Mouse (Mus musculus): ENCODE results near the gene Gnb3.

Gnb3 gene

DNA sequence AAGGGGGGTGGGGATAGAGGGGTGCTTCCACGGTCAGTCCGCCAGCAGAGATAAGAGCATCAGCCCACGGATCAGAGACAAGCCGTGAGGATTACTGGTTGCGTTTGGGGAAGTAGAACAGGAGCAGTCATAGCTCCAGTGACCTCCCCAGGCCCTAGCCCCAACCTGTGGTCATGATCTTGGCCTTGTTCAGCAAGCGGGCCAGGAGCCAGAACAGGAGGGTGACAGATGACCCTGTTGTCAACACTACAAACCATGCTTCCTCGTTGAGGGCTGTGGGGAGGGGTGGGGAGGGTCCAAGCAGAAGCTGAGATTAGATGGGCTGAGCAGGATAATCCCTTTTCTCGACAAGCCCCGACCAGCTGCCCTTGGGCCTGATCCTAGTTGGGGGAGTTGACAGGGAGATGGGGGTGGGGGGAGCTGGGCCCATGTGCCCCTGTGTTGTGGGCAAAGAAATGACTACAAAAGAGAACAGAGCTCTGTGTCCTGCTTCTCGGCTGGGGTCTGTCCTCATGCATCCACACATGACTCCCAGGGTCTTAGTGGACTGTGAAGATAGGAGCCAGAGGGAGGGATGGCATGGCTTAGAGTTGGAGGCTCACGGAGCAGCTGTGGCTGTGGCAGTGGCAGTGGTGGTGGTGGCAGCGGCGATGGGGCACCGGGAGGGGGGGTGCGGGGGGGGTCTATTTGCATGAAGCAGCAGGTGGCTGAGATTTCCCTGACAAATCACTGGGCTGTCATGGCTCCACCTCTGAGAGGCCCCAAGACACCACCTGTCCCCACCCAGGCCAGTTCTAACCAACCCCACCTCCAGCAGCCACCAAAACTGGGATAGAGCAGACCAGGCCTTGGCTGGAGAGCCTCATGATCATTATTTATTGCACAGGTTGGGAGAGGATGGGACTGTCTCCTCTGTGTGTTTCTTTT is at the start of gene Gnb3:
Gene Gnb3, minus strand, starts transcription at position 35 of the 927 bp plus-strand sequence.
- no peak for DNase-seq (ENCODE audit: low spot score)

DNA sequence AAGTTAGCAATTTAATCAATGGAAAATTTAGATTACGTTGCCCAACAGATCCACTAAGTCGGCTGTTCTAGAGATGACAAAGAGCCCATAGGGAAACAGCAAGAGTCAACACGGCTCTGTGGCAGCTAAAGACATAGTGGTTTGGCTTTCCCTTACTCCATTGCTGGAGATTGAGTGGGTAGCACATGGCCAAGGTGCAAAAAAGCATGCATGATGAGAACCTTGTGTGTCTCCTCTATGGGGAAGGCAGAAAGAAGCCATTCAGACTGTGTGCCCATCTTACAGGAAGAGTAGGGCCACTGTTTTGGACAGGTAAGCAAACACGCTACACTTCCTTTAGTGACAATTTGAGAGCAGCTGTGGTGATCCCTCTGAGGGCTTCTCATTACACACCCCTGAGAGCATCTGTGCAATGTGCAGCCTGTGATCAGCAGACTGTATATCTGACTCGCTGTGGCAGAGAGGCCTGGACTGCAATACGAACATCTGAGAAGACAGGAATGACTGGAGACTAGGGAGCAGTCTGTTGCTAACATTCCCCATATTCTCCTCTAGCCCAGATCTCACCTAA is 48.6 kb upstream of the Gnb3 start:
- no peak for DNase-seq (ENCODE audit: low spot score)

DNA sequence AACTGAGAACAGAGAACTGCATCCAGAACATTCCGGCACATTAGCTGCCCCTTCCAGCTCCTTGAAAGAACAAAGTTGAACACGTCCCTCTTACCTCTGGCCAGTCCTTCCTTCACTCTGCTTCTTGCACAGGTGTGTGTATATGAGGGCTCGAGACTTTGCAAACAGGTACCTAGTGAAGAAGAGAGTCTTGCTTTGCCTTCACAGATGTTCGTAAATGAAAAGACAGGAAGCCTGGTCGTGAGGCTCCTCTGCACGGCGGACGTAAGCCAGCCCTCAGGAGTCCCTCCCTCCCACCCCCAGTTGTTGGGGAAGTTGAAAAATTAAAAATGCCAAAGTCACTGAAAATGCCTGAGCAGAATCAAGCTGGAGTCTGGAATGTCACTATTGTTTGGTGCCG is 47.9 kb upstream of the Gnb3 start, which contains the start of gene Cd4:
Gene Cd4, minus strand, starts transcription at position 236 of the 400 bp plus-strand sequence.
- no peak for DNase-seq (ENCODE audit: low spot score)

DNA sequence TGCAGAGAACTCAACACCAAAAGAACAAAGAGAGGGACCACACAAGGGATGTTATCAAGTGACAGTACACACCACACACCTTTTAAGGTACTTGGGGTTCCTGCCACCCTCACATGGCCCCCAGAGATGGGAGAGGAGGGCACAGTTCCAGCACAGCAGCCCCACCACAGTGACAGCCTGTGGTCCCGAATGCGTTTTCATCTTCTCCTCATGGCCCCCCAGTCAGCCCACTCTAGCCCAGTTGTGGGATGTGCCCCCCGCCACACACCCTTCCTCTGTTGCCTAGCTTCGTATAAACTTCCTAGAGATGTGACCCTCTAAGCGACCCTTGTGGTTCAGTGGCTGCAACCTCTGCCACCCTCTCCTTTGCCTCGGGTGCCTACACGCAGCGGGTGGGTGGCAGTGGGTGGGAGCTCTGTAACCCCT is 45.9 kb upstream of the Gnb3 start:
- no peak for DNase-seq (ENCODE audit: low spot score)

DNA sequence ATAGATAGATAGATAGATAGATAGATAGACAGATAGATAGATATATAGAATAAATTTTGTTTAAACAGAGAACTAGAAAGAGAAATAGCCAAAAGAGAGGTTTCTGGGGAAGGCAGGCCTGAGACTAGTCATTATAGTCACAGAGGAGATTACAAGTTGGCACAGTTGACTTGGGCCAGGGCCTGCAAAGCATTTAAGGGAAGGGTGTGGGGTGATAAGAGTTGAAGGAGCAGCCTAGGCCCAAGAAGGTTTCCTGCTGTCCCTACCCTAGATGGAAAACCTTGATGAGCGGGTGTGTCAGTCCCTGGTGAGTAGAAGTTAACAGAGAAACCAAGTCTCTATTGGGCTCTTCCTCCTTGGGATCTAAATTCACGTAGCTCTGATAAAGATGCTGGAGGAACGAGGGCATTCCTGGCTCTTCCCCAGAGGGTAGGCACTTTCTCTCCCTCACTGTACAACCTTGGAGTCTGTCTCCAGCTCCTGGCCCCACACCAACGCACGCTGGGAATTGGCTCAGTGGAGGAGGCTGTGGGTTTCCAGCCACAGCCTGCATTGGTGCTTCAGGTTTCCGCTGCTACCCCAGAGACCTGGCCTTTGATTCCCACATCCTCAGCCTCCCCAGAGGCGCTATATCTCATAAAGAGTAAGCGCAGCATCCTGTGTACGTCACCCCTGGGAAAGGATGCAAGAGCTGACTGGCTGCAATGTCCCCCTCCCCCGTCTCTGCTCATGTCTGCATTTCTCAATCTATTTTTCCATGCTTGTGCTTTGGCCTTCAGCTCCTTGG is 44.8 kb upstream of the Gnb3 start:
- no peak for DNase-seq (ENCODE audit: low spot score)

DNA sequence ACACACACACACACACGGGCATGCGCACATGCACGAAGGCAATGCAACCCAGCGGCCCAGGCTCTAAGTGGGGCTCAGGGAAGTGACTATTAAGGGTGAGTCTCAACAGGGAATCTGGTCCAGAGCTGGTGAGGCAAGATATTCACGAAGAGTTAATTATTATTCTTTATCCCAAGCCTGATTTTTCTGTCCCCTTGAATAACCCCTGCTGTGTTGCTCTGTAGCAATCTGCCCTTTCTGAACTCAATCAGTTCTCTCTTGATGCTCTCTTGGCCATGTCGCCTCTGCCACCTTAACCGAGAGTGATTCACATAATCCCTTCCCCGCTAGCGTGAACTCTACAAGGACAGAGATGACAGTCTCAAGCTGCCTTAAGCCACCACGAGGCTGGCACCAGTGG is 43.3 kb upstream of the Gnb3 start:
- no peak for DNase-seq (ENCODE audit: low spot score)

DNA sequence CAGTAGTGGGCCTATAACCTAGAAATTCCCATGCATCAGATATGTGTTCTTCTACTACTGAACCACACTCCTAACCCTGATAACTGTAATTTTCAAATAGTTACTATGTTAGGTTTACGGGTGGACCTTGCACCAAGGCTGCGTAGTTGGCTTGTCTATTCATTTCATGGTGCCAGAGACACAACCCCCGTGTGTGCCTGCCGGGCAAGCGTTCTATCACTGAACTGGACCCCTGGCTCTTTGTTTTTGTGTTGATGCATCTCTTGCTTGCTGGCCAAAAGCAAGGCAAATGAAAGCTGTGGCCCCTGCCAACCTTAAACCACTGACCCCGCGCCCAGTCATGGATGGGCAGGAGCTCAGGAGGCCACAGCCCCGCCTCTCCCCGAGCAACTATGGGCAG is 41.7 kb upstream of the Gnb3 start:
- DNase-seq (ENCODE audit: low spot score) = no peak

DNA sequence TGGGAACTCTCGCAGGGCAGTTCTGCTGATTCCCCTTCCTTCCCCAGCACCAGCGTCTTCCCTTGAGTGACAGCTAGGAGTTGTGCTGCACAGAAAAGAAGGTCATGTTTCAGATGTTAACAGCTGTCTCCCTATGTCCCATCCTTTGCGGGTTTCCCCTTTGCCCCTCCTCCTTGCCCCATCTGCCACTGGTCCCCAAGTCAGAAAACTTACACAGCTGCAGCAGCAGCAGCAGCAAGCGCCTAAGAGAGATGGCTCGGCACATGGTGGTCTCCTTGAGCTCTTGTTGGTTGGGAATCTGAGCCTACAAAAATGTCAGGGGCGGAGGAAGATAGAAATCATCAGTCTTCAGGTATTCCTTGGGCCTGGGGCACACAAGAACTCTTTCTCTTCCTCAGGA is 39.3 kb upstream of the Gnb3 start:
- DNase-seq (ENCODE audit: low spot score) = no peak

DNA sequence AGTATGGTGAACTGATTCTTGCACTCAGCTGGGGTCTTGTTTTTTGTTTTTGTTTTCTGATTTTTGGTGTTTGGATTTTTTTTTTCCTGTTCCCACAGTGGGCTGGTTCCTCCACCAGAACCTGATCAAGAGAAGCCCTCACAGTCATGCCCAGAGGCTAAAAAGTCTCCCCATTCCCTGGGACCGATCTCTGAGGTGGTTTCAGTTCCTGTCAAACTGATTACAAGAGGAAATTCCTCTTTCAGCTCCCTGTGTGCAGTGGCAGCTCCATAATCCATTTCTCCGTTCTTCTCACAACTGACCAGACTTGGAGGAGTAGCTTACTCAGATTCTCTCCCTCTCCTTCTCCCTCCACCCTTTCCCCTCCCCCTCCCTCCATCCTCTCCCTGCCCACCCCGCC is 34.3 kb upstream of the Gnb3 start:
- DNase-seq (ENCODE audit: low spot score) = no peak

DNA sequence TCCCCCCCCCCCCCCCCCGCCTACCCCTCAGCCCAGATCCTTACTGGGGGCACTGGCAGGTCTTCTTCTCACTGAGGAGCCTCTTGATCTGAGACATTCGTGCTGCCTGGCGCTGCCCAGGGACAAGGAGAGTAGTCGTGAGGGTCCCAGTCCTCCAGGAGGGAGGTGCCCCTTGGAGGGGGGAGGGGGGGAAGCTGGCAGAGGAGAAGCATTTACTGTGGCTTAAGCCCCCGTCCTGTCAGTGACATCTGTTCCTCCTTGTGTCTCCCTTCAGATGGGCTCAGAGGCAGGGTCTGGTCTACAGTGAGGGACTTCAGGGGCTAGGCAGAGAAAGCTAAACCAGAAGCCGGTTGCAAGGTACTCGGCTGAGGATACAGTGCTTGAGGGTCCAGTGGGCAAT is 26.5 kb upstream of the Gnb3 start:
- no peak for DNase-seq (ENCODE audit: low spot score)

DNA sequence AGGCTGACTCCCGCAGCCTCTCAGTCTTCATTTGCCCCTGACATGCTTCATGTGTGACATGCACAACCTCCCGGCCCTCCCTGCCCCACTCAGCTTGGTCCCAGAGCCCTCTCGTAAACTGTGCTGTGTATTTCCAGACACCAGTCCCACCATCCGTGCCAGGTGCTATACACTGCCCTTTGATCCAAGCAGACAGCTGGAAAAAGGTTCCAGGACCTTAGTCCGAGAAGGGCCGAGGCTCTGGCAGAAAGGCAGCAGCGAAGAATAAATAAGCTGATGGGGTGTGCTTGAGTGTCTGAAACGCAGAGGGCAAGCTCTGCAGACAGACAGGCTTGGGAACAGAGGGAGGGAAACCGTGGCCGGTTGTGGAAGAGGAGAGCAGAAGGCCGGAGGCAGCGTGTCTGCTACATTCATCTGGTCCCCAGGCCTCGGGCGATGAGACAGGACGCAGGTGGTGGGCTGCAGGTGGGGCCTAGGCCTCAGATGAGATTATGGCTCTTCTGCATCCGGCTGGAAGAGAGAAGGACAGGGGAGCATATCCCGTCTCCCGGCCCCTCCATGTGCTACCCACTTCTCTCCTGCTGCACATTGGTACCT is 25.8 kb upstream of the Gnb3 start:
- no peak for DNase-seq (ENCODE audit: low spot score)

DNA sequence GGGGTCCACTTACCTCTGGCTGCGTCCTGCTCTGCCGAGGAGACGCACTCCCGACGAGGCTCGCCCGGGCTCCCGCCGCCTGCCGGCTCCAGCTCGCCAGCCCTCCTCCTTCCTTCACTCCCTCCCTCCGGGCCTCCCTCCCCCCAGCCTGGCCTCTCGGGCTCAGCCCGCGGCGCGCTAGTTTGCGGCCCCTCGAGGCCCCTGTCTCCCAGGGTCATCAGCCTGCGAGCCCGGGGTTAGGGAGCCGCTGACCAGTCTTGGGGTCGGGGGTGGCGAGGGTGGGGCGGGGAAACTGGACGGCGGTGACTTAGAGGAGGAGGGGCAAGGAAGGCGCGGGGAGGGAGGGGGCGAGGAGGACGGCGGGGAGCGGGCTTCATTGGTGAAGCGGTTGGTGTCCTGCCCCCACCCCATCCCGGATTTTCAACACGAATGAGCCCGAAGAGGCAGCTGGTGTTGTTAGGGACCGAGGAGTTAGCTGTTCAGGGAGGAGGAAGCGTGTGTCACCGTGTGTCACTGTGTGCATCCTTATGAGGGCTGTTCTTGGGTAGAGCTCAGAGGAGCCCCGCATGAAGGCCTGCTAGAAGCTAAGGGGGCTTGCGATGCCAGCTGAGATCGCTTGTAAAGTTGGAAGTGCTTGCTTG is 23.7 kb upstream of the Gnb3 start, which contains the start of gene Gpr162:
Gene Gpr162, minus strand, starts transcription at position 326 of the 641 bp plus-strand sequence.
- DNase-seq (ENCODE audit: low spot score) = no peak

DNA sequence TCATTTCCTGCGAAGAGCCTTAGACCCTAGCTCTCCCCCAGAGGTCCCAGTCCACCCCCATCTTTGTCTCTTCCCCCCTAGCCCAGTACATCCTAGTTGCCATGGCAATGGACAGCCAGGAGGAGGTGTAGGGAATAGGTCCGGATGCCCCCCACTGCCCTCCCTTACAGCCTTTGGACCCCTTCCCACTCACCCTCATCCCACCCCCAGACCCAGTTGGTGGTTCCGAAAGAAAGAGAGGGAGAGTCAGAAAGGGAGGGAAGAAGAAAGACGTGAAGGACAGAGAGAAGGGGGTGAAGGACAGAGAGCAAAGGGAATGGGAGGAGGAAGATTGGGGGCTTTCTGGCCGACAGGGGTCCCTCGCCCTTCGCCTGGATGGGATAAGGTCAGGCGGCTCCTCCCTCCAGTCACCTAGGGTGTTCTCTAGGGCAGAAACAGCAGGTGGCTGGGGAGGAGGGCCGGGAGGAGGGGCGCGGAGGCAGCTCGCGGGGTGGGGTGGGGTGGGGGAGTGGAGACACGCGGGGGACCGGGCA is 23.1 kb upstream of the Gnb3 start:
- no peak for DNase-seq (ENCODE audit: low spot score)

DNA sequence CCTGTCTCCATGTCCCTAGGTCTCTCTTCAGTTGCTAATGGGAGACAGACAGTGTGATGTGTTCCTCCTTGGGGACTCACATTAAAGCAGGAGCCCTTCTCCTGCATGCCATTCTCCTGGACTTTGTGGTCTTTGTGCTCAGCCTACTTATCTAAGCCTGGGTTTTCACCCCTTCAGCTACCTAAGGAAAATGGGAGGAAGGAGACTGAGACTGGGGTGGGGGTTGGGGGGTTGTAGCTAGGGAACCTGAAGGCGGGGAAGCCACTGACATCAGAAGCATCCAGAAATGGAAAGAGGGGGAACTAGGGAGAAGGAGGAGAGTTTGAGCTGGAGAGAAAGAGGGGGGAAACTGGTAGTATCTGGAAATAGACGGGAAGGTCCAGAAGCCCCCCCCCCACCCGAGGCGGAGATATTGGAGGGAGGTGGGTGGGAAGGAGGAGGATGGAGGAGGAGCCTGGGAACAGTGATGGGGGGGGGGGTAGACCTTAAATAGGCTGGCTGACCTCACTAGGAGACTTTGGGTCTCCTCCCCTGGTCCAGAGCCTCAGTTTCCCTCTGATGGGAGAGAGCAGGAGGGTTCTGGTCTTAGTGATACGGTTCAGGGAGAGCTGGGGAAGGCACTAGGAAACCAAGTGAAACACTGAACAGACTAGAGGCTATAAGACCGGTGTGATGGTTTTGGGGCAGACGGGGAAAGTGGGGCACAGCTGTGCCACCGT is 22.5 kb upstream of the Gnb3 start:
- no peak for DNase-seq (ENCODE audit: low spot score)

DNA sequence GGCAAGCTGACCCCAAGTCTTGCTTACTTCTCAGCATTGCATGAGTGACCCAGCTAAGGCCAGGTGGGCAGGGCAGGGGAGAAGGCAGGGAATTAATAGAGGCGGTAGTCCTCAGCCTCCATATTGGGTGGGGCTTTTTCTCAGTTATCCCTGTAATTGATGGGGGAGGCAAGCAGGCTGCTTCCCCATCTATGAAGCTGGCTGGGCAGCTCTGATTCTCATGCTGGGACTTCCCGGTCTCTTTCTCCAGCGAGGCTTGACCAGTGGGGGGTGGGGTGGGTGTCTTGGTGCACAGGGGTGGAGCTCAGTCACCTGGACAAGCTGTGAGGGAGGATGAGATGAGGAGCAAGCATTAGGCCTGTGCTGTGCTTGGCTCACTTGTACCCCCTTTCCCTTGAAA is 21.7 kb upstream of the Gnb3 start:
- no peak for DNase-seq (ENCODE audit: low spot score)

DNA sequence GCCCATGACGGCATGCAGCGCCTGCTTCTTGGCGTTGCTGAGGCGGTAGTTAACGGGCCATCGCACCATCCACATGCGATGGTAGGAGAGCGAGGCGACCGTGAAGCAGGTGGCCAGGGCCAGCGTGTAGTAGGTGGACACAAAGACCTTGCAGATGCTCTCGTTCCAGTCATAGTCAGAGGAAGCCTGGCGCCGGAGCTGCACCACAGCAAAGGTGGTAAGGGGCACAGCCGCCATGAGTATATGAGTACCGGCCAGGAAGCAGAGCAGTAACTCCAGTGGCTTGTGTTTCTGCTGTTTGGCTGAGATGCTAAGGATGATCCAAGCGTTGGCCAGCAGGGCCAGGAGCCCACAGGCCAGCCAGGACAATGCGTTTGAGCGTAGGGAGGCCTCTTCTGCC is 21.2 kb upstream of the Gnb3 start:
- no peak for DNase-seq (ENCODE audit: low spot score)

DNA sequence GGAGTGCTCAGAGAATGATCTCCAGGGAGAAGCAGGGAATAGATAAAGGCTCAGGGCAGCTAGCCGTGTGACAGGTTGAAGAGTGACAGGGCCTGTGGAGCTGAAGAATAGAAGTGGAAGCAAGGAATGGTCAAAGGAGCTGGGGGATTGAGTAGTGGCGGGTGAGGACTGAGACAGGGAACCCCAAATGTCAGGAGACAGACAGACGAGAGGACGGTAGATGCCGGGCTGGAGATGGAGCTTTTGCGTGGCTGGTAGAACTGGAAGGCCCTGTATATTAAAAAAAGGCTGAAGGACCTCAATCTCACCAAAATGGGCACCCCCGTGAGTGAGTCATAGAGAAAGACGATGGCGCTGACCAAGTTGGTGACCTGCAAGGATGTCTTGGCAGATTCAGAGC is 20.4 kb upstream of the Gnb3 start:
- no peak for DNase-seq (ENCODE audit: low spot score)

DNA sequence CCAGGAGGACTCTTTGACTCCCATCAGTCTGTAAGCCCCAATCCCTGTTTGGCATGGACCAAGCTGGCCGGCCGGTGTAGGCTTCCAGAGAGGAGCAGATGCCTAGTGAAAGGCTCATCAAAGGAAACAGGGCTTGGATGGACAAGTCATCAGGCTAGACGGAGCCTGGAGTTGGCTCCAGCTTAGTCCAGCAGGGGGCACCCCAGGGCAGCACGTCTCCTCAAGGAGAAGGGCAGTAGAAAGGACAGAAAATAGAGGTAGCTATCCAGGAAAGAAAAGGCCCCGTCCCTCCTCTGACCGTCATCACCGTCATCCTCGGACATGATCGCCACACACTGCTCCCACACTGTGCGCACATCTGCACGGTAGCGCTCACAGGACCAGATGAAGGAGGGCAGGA is 19.6 kb upstream of the Gnb3 start:
- DNase-seq (ENCODE audit: low spot score) = peak; percentile 65

DNA sequence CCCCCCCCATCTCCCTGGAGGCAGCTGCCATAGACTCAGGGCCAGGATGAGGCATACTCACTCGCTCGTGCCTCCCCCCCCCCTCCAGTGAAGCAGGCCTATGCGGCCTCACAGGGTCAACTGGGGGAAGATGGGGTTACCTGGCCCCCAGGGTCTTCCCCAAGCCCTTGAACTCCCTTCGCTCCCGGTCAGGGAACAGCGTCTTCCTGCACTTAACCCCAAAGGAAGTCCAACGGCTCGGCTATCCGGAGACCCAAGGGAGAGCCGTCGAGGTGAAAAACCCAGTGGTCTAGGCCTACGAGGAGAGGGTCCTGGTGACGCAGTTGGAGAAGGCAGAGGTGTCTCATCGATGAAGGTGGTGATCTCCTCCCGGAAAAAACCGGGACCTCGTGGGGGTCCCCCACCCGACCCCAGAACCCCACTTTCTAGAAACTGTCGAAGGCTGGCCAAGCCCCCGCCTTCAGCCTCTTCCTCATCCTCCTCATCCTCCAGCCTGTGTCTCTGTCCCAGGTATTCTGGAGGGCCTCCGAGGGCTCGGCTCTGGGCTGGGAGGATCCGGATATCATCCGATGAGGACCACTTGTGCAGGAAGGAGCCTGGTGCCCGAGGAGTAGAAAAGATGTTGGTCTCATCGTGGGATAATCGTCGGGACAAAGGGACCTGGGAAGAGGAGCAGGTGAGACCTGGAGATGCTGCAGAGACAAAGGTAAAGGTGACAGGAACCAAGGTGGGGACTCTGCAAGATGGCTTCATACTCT is 18.7 kb upstream of the Gnb3 start:
- no peak for DNase-seq (ENCODE audit: low spot score)

Data from urinary bladder, postnatal 10 days (tissue).